Mouse (Mus musculus) C2C12 (cell line): ENCODE measurements around the gene Fbxo2. TPM values are rescaled to one million over a fixed set of nuclear protein-coding genes. Genes with fewer than 3 reads are reported as not detected.

Experiments used
- H3K27me3 ChIP-seq: one replicate; pipeline ENCODE4 v1.6.1; 2011; ENCODE audit not compliant: control insufficient read depth, insufficient read depth, insufficient read length
- H3K36me3 ChIP-seq: one replicate; pipeline ENCODE4 v1.6.1; 2011; ENCODE audit not compliant: control insufficient read depth, insufficient read depth
- H3K4me3 ChIP-seq: one replicate; pipeline ENCODE4 v1.5.1; 2011; ENCODE audit warnings: mild to moderate bottlenecking, control low read depth; ENCODE audit not compliant: poor library complexity, insufficient read depth, severe bottlenecking
- H3K79me2 ChIP-seq: one replicate; pipeline ENCODE4 v1.6.1; 2011; ENCODE audit not compliant: control insufficient read depth, insufficient read depth
- H3K79me3 ChIP-seq: one replicate; pipeline ENCODE4 v1.6.1; 2011; ENCODE audit warnings: low read depth, control low read depth
- H3ac ChIP-seq: one replicate; pipeline ENCODE3; 2011; ENCODE audit warnings: low read depth; ENCODE audit not compliant: control insufficient read depth, insufficient read length
- CEBPB ChIP-seq: IDR thresholded peaks from one replicate; pipeline ENCODE4 v1.6.1; 2011; ENCODE audit warnings: low read depth, mild to moderate bottlenecking, control low read depth, moderate library complexity
- CTCF ChIP-seq: IDR thresholded peaks from one replicate; pipeline ENCODE4 v1.5.1; 2011; ENCODE audit not compliant: control insufficient read depth, insufficient read depth, insufficient read length
- FOSL1 ChIP-seq: IDR thresholded peaks from one replicate; pipeline ENCODE4 v1.8.0; 2011; ENCODE audit warnings: mild to moderate bottlenecking, low read length; ENCODE audit not compliant: poor library complexity, insufficient read depth, severe bottlenecking
- MAX ChIP-seq: IDR thresholded peaks from one replicate; pipeline ENCODE4 v1.6.1; 2011; ENCODE audit warnings: mild to moderate bottlenecking, control low read depth
- MYOD1 ChIP-seq: IDR thresholded peaks from one replicate; pipeline ENCODE4 v1.6.1; 2011; ENCODE audit warnings: low read depth; ENCODE audit not compliant: control insufficient read depth, insufficient read length
- MYOG ChIP-seq: IDR thresholded peaks from one replicate; pipeline ENCODE4 v1.6.1; 2011; ENCODE audit not compliant: control insufficient read depth, insufficient read length; ENCODE audit errors: extremely low read depth
- USF1 ChIP-seq: IDR thresholded peaks from one replicate; pipeline ENCODE4 v1.6.1; 2011; ENCODE audit warnings: low read depth, mild to moderate bottlenecking, control low read depth, moderate library complexity
- polyA plus RNA-seq: library from polyadenylated mRNA; unstranded; fragments of >200 nt; fragmentation: generic; extraction: Trizol; gene quantifications from one replicate; pipeline ENCODE4 v1.2.1, GENCODE M21; 2012; ENCODE audit warnings: missing spikeins

The Fbxo2 gene
- polyA plus RNA-seq, 1 experiment, result 14.2 TPM

- TF ChIP-seq MYOG (no peak), CTCF (no peak), USF1 (no peak), MAX (no peak), CEBPB (no peak), FOSL1 (no peak), MYOD1 (no peak)
- H3K27me3 ChIP-seq, result no peaks in the 10 kb centered on the region
- H3K79me3 ChIP-seq, result no peaks in the 10 kb centered on the region
- no peaks in the 10 kb centered on the region for H3K79me2 ChIP-seq
- no peak overlapping the region for H3ac ChIP-seq
- H3K36me3 ChIP-seq, result no peaks in the 10 kb centered on the region
- no peak overlapping the region for H3K4me3 ChIP-seq
Observed at GRCm38 (mm10) chr4:148120555-148120954, 39.9 kb upstream of the Fbxo2 start.

- H3ac ChIP-seq, result no peak overlapping the region
- no peak overlapping the region for H3K4me3 ChIP-seq
- H3K79me2 ChIP-seq, result no peaks in the 10 kb centered on the region
- TF ChIP-seq CTCF (no peak), CEBPB (no peak), FOSL1 (no peak), MYOG (no peak), MYOD1 (no peak)
- no peaks in the 10 kb centered on the region for H3K27me3 ChIP-seq
- H3K36me3 ChIP-seq, result no peaks in the 10 kb centered on the region
- no peaks in the 10 kb centered on the region for H3K79me3 ChIP-seq
Observed at GRCm38 (mm10) chr4:148121362-148121761, 39.1 kb upstream of the Fbxo2 start.

GRCm38 (mm10) chr4:148121982-148122693 lies 38.3 kb upstream of the Fbxo2 start:
- no peak overlapping the region for H3K4me3 ChIP-seq
- no peaks in the 10 kb centered on the region for H3K79me2 ChIP-seq
- no peak overlapping the region for H3ac ChIP-seq
- no peaks in the 10 kb centered on the region for H3K79me3 ChIP-seq
- H3K27me3 ChIP-seq, result no peaks in the 10 kb centered on the region
- TF ChIP-seq MYOD1 (peak; percentile 65), USF1 (no peak), MAX (no peak), FOSL1 (no peak), CEBPB (no peak), CTCF (no peak)
- no peaks in the 10 kb centered on the region for H3K36me3 ChIP-seq

DNA sequence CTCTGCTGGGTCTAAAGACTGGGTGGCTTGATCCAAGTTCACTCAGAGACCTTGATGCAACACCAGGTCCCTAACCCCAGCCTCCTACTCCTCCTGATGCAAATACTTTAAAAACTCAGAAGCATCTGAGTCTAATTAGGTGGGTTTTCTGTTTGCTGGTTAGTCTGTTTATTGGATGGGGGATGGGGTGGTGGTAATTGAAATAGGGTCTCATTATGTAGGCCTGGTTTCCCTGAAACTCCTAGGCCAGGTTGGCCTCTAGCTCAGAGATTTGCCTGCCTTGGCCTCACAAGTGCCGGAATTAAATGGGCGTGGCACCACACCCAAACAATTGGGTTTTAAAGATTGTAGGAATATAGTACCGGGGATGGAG lies 37.7 kb upstream of the Fbxo2 start:
- Histone ChIP-seq H3K27me3 (no peaks in the 10 kb centered on the region), H3ac (no peak overlapping the region), H3K36me3 (no peaks in the 10 kb centered on the region), H3K79me3 (no peaks in the 10 kb centered on the region), H3K4me3 (no peak overlapping the region), H3K79me2 (no peaks in the 10 kb centered on the region)
- TF ChIP-seq CEBPB, result no peak
- TF ChIP-seq MYOD1, result no peak
- TF ChIP-seq USF1, result no peak
- no peak for TF ChIP-seq FOSL1
- no peak for TF ChIP-seq MAX
- no peak for TF ChIP-seq CTCF
- TF ChIP-seq MYOG, result no peak

- no peaks in the 10 kb centered on the region for H3K79me3 ChIP-seq
- no peak for TF ChIP-seq MYOD1
- no peak for TF ChIP-seq MYOG
- no peak for TF ChIP-seq USF1
- no peak for TF ChIP-seq CEBPB
- no peak for TF ChIP-seq MAX
- no peak for TF ChIP-seq CTCF
- H3K27me3 ChIP-seq, result peaks cover 33% of the 10 kb centered on the region
- H3K4me3 ChIP-seq, result no peak overlapping the region
- no peaks in the 10 kb centered on the region for H3K36me3 ChIP-seq
- no peak overlapping the region for H3ac ChIP-seq
- no peaks in the 10 kb centered on the region for H3K79me2 ChIP-seq
Observed at GRCm38 (mm10) chr4:148128241-148128640, 32.2 kb upstream of the Fbxo2 start.

- H3K4me3 ChIP-seq, result no peak overlapping the region
- no peak overlapping the region for H3ac ChIP-seq
- TF ChIP-seq CTCF (no peak), CEBPB (no peak), USF1 (no peak)
- no peaks in the 10 kb centered on the region for H3K36me3 ChIP-seq
- H3K27me3 ChIP-seq, result peaks cover 33% of the 10 kb centered on the region
- H3K79me3 ChIP-seq, result no peaks in the 10 kb centered on the region
- H3K79me2 ChIP-seq, result no peaks in the 10 kb centered on the region
Observed at GRCm38 (mm10) chr4:148128672-148129071, 31.7 kb upstream of the Fbxo2 start.

DNA sequence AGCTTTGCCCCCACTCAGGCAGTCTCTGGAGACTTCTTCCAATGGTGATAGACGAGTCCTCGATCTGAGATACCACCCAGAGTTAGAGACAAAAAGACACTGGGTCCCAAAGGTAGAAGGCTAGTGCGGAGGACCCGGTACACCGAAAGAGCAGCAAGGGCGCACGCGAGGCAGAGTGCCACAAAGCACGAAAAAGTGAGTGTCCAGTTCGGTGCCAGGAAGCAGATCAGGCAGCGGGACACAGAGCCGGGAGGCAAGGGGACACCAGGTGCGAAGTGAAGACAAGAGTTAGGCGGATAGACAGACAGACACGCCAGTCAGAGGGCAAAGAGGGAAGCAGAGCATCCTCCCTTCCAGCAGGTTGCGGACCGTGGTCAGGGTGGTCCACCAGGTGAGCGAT lies 30.3 kb upstream of the Fbxo2 start, which contains the start of gene Mad2l2:
Mad2l2 (plus strand) TSS at position 252 of the 400 bp plus-strand sequence.
- Histone ChIP-seq H3K27me3 (peaks cover 36% of the 10 kb centered on the region), H3K79me2 (no peaks in the 10 kb centered on the region), H3K79me3 (no peaks in the 10 kb centered on the region), H3ac (peak within 1 kb of the TSS; percentile 52), H3K4me3 (no peak within 1 kb of the TSS), H3K36me3 (no peaks in the 10 kb centered on the region)
- TF ChIP-seq MAX, result no peak
- no peak for TF ChIP-seq USF1
- no peak for TF ChIP-seq CEBPB
- TF ChIP-seq CTCF, result no peak
- no peak for TF ChIP-seq MYOG
- no peak for TF ChIP-seq FOSL1
- no peak for TF ChIP-seq MYOD1
